Mouse (Mus musculus): Measurements from ENCODE around the gene Mab21l3. TPM values are rescaled to one million over a fixed set of nuclear protein-coding genes. Genes with fewer than 3 reads are reported as not detected.

The Mab21l3 gene
- 0.35 and 0.38 TPM in 2 replicates for polyA plus RNA-seq (2012; rRNA removed)

GRCm38 (mm10) chr3:101848816-101849215 lies at the start of gene Mab21l3:
TSS of gene Mab21l3 (minus strand) at chr3:101848959.
- Histone ChIP-seq H3K27me3 (ENCODE audit: control insufficient read depth, insufficient read depth, low read length) (no peaks in the 10 kb centered on the region), H3K4me3 (ENCODE audit: low read depth, low read length) (no peak within 1 kb of the TSS), H3K4me1 (ENCODE audit: control insufficient read depth, insufficient read depth, insufficient read length, low read length) (no peaks in the 10 kb centered on the region), H3K27ac (ENCODE audit: insufficient read depth, low read depth, low read length) (no peak within 1 kb of the TSS), H3K36me3 (ENCODE audit: control insufficient read depth, insufficient read depth, low read length) (no peaks in the 10 kb centered on the region)
- 58% methylated on average over 5 of the region's 5 CpGs for WGBS
- no peak for TF ChIP-seq POLR2A (IDR thresholded peaks at IDR 0.05; ENCODE audit: low read depth, low read length)
- no peak for TF ChIP-seq CTCF (IDR thresholded peaks at IDR 0.05; ENCODE audit: extremely low read depth, insufficient read length, insufficient replicate concordance, low read depth, low read length)

- Histone ChIP-seq H3K4me1 (ENCODE audit: control insufficient read depth, insufficient read depth, insufficient read length, low read length) (no peaks in the 10 kb centered on the region), H3K4me3 (ENCODE audit: low read depth, low read length) (no peak overlapping the region), H3K27ac (ENCODE audit: insufficient read depth, low read depth, low read length) (no peak overlapping the region), H3K27me3 (ENCODE audit: control insufficient read depth, insufficient read depth, low read length) (no peaks in the 10 kb centered on the region), H3K36me3 (ENCODE audit: control insufficient read depth, insufficient read depth, low read length) (no peaks in the 10 kb centered on the region)
- no peak for TF ChIP-seq POLR2A (IDR thresholded peaks at IDR 0.05; ENCODE audit: low read depth, low read length)
- no peak for TF ChIP-seq CTCF (IDR thresholded peaks at IDR 0.05; ENCODE audit: extremely low read depth, insufficient read length, insufficient replicate concordance, low read depth, low read length)
- 75% methylated on average over 15 of the region's 15 CpGs for WGBS
Observed at GRCm38 (mm10) chr3:101897377-101897974, 48.7 kb upstream of the Mab21l3 start.

- Histone ChIP-seq H3K27ac (ENCODE audit: insufficient read depth, low read depth, low read length) (no peak overlapping the region), H3K4me3 (ENCODE audit: low read depth, low read length) (no peak overlapping the region), H3K27me3 (ENCODE audit: control insufficient read depth, insufficient read depth, low read length) (no peaks in the 10 kb centered on the region), H3K36me3 (ENCODE audit: control insufficient read depth, insufficient read depth, low read length) (no peaks in the 10 kb centered on the region), H3K4me1 (ENCODE audit: control insufficient read depth, insufficient read depth, insufficient read length, low read length) (no peaks in the 10 kb centered on the region)
- WGBS = 42% methylated on average over 9 of the region's 9 CpGs
- peak; percentile 89; the same call in 1 of the 2 replicates for TF ChIP-seq CTCF (IDR thresholded peaks at IDR 0.05; ENCODE audit: extremely low read depth, insufficient read length, insufficient replicate concordance, low read depth, low read length)
- TF ChIP-seq POLR2A (IDR thresholded peaks at IDR 0.05; ENCODE audit: low read depth, low read length) = no peak
Observed at GRCm38 (mm10) chr3:101896893-101897292, 48.1 kb upstream of the Mab21l3 start.

- TF ChIP-seq POLR2A (IDR thresholded peaks at IDR 0.05; ENCODE audit: low read depth, low read length) (no peak), CTCF (IDR thresholded peaks at IDR 0.05; ENCODE audit: extremely low read depth, insufficient read length, insufficient replicate concordance, low read depth, low read length) (no peak)
- whole genome bisulfite sequencing = 83% methylated on average over 7 of the region's 7 CpGs
- Histone ChIP-seq H3K27ac (ENCODE audit: insufficient read depth, low read depth, low read length) (no peak overlapping the region), H3K36me3 (ENCODE audit: control insufficient read depth, insufficient read depth, low read length) (no peaks in the 10 kb centered on the region), H3K4me3 (ENCODE audit: low read depth, low read length) (no peak overlapping the region), H3K27me3 (ENCODE audit: control insufficient read depth, insufficient read depth, low read length) (no peaks in the 10 kb centered on the region), H3K4me1 (ENCODE audit: control insufficient read depth, insufficient read depth, insufficient read length, low read length) (no peaks in the 10 kb centered on the region)
Observed at GRCm38 (mm10) chr3:101895376-101895910, 46.7 kb upstream of the Mab21l3 start.

GRCm38 (mm10) chr3:101885591-101885990 lies 36.8 kb upstream of the Mab21l3 start:
- TF ChIP-seq CTCF (IDR thresholded peaks at IDR 0.05; ENCODE audit: extremely low read depth, insufficient read length, insufficient replicate concordance, low read depth, low read length) (no peak), POLR2A (IDR thresholded peaks at IDR 0.05; ENCODE audit: low read depth, low read length) (no peak)
- WGBS = 64% methylated on average over 3 of the region's 3 CpGs
- no peak overlapping the region for H3K27ac ChIP-seq (ENCODE audit: insufficient read depth, low read depth, low read length)
- H3K27me3 ChIP-seq (ENCODE audit: control insufficient read depth, insufficient read depth, low read length) = no peaks in the 10 kb centered on the region
- no peaks in the 10 kb centered on the region for H3K36me3 ChIP-seq (ENCODE audit: control insufficient read depth, insufficient read depth, low read length)
- no peak overlapping the region for H3K4me3 ChIP-seq (ENCODE audit: low read depth, low read length)
- no peaks in the 10 kb centered on the region for H3K4me1 ChIP-seq (ENCODE audit: control insufficient read depth, insufficient read depth, insufficient read length, low read length)

GRCm38 (mm10) chr3:101885041-101885440 lies 36.3 kb upstream of the Mab21l3 start:
- WGBS = 38% methylated on average over 4 of the region's 4 CpGs
- no peaks in the 10 kb centered on the region for H3K4me1 ChIP-seq (ENCODE audit: control insufficient read depth, insufficient read depth, insufficient read length, low read length)
- no peak overlapping the region for H3K27ac ChIP-seq (ENCODE audit: insufficient read depth, low read depth, low read length)
- H3K36me3 ChIP-seq (ENCODE audit: control insufficient read depth, insufficient read depth, low read length) = no peaks in the 10 kb centered on the region
- TF ChIP-seq POLR2A (IDR thresholded peaks at IDR 0.05; ENCODE audit: low read depth, low read length) (no peak), CTCF (IDR thresholded peaks at IDR 0.05; ENCODE audit: extremely low read depth, insufficient read length, insufficient replicate concordance, low read depth, low read length) (no peak)
- no peak overlapping the region for H3K4me3 ChIP-seq (ENCODE audit: low read depth, low read length)
- H3K27me3 ChIP-seq (ENCODE audit: control insufficient read depth, insufficient read depth, low read length) = no peaks in the 10 kb centered on the region

GRCm38 (mm10) chr3:101883902-101884301 lies 35.1 kb upstream of the Mab21l3 start:
- WGBS = 79% methylated on average over 3 of the region's 3 CpGs
- TF ChIP-seq POLR2A (IDR thresholded peaks at IDR 0.05; ENCODE audit: low read depth, low read length) (no peak), CTCF (IDR thresholded peaks at IDR 0.05; ENCODE audit: extremely low read depth, insufficient read length, insufficient replicate concordance, low read depth, low read length) (no peak)

More at GRCm38 (mm10) chr3:101883902-101884301, 35.1 kb upstream of the Mab21l3 start:
- Histone ChIP-seq H3K4me3 (ENCODE audit: low read depth, low read length) (no peak overlapping the region), H3K27ac (ENCODE audit: insufficient read depth, low read depth, low read length) (no peak overlapping the region), H3K4me1 (ENCODE audit: control insufficient read depth, insufficient read depth, insufficient read length, low read length) (no peaks in the 10 kb centered on the region), H3K27me3 (ENCODE audit: control insufficient read depth, insufficient read depth, low read length) (no peaks in the 10 kb centered on the region), H3K36me3 (ENCODE audit: control insufficient read depth, insufficient read depth, low read length) (no peaks in the 10 kb centered on the region)
